Mouse (Mus musculus) cerebellum, adult 11-12 months (tissue): ENCODE data around the gene Pth1r.

Experiments
- DNase-seq: peaks from one replicate; pipeline ENCODE4 v3.0.0; 2022

Pth1r gene

DNA sequence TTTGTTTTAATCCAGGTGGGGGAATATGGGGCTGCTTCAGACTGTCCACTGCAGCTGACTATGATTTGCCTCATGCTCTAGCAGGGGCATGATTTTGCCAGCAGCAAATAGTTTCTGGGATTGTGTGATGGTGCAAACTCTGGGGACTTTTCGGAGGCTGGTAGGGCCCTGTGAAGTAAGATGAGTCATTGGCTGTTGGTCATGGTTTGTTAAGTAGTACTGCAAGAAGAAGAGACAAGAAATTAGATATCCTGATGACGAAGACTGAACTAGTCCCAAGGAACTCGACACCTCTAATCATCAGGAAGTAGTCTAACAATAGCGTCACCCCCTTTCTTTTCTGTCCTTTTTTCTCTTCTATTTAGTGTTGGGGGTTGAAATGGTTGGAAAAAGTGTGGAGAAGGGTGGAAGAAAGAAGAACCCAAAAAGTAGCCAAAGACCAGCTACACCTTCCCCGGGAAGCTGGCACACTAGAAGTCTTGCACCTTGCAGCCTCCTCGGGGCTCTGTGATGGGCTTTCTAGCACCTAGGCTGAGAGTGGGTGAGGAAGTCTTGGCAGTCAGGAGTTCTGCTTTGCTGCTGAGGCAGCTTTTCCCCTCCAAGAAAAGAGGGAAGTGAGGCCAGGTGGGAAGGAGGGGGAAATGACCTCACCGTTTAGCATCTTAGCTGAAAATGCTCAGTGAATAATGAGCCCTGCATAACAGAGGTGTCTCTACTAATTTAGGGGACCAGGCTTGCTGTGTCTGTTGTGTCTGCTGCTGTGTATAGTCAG lies 66.0 kb downstream of the Pth1r start:
- DNase-seq = no peak

DNA sequence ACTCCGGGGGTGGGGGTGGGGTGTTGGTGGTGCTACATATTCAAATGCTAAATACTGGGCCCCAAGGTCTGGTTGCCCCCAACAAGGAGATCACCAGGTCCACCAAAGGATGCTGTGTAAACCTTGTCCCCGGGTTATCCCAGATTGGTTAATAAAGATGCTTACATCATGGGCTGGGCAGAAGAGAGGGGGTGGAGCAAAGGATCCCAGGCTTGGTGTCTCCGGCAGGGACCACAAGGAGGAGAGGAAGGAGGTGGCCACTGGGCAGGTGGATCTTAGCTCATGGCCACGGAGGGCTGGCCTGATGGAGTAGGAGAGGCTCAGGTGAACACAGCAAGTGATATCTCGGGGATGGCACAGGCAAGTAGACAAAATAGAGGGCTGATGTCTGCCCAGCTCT lies 68.1 kb downstream of the Pth1r start:
- peak; percentile 43 for DNase-seq

DNA sequence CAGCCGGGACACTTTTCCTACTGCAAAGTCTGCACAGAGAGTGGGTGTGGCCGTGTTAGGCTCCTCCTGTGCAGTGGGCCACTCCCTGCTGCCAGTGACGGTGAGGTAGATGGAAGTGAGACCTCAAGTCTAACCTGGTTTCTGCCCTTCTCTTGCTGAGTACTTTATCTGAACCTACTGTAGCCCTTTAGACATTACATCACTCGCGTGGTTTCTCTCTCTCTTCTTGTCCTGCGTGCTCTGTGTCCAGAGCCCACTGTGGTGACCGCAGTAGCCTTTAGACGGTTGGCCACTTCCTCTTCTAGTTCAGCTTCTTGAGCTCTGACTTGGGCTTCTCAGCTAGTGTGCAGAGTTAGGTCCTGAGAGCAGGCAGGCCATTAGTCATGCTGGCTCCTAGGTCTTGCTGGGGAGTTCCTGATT lies 70.4 kb downstream of the Pth1r start:
- DNase-seq = no peak

DNA sequence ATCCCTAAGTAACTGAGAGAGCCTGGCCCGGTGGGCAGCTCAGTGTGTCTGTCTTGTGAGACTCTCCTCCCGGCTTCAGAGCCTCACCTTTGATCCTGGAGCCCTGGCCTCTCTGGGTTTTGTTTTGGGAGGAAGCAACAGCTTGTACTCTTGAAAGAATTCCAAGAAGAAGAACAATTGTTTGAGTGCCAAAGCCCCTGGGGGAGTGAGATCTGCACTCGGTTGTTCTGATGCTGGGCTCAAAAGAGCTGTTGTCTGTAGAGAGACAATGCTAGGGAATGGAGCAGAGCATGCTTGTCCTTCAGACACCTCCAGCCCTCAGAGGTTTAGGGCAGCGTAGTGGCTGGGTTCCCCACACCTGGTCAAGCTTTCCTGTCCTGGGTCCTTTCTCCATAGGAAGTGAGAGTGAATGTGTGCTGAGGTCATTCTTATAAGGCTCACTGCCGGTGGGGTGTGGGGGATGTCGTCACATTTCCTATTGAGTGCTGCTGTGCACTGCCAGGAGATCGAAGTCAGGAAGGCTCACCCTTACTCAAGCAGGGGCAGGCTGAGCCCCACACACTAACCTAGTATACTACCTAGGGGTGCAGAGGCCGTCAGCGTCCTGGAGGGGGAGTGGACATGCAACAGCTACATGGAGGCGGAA lies 73.7 kb downstream of the Pth1r start:
- DNase-seq = peak; percentile 66

DNA sequence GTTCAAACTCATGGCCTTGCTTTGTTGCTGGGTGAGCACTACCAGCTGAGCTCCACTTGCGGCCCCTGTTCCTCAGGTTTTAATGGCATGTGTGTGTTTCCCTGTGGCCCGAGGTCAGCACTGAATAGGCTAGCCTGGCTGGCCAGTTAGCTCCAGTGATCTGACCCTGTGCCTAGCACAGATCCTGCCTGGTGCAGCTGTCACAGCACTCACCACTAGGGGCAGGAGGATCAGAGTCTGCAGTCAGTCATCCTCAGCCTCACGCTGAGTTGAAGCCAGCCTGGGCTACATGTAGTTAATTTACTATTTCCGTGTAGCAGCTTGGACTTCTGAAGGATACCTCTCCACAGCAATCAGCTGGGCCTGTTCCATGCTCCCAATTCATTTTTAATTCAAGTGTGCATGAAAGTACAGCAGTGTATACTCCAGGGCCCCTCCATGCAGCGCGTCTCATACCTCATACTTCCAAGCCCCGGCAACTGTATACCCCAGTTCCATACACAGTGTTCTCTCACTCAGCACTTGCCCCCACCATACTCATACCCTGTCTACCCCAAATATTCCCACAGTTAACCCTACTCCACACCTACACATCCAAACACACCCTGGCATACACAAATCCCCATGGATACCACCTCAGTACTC lies 74.4 kb downstream of the Pth1r start:
- DNase-seq = peak; percentile 70
